Mouse (Mus musculus): ENCODE data around the gene Pole3.

DNA sequence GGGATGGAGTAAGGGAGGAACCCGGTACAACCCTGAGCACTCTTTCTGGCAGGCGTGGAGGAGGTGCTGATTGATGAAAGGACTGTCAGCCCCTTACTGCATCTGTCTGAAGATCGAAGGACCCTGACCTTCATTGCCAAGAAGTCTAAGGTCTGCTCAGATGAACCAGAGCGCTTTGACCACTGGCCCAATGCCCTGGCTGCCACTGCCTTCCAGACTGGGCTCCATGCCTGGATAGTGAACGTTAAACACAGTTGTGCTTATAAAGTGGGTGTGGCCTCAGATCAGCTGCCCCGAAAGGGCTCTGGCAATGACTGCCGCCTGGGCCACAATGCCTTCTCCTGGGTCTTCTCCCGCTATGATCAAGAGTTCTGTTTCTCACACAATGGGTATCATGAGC is 28.9 kb downstream of the Pole3 start:
- TF ChIP-seq CTCF (IDR thresholded peaks at IDR 0.05; ENCODE audit: low read depth, low read length) (no peak), POLR2A (IDR thresholded peaks at IDR 0.05; ENCODE audit: extremely low read depth, insufficient read depth, low read length) (no peak)
